Mouse (Mus musculus): ENCODE results near the gene Samt3. TPM values are rescaled to one million over a fixed set of nuclear protein-coding genes. Genes with fewer than 3 reads are reported as not detected.

Gene Samt3
- total RNA-seq (2021) = not detected

GRCm38 (mm10) chrX:86043899-86044298, at the start of gene Samt3:
Gene Samt3, plus strand, starts transcription at chrX:86044199.
- no peak for DNase-seq
- intact Hi-C loops (cut with DNase I) = no loop called here

DNA sequence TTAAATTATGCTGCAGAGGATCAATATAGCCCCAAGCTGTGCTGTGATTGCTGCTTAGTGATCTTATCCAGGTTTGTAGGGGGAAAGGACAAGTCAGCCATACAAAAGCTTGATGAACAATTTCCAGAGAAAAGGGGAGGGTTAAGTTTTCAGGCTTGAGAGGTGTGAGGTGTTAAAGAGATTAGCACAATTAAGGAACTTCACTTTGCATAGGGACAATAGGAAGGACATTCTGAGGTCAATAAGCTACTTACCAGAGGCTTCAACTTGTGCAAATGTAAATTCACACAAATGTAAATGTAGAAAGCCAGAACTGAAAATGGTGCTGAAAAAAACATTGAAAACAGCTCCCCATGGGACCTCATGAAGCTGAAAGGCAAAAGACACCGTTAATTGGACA, 27.4 kb upstream of the Samt3 start:
- DNase-seq = no peak
- intact Hi-C loops (cut with DNase I) = no loop called here

DNA sequence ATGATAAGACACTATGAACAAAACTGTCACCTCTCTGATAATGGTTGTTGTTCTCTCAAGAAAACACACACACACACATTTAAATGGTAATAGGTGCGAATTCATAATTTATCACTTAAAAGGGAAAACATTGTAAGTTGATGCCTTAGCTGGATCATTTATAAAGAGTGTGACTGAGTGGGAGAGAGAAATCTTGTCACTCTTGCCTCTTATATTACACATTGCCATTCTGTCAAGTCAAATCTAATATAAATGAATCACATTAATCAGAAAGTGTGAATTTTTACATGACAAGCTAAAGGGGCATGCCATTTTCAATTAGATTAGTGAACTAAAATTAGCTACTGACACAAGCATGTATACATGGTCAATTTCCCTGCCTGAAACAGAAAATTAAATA, 44.7 kb downstream of the Samt3 start:
- intact Hi-C loops (cut with DNase I) = no loop called here
- no peak for DNase-seq

Other genes starting within 250 kb of the Samt3 start
- gene 5430427O19Rik, start 173.8 kb upstream of the Samt3 start, total RNA-seq (2021) = under 1 TPM in 1 of 2 experiments, not detected in 1; 0.17 TPM
- gene Nr0b1, start 147.6 kb downstream of the Samt3 start, total RNA-seq (2021) = not detected

All from heart, postnatal 10 days (tissue).